Mouse (Mus musculus) c-Kit-negative CD71-positive TER-119-positive erythroid progenitor cells, embryonic 14.5 days (primary cell): ENCODE data around the gene Hcn3.
"Not testable (repeated sequence)": the region's sequence is repeated elsewhere in the genome, so short reads cannot be mapped to it uniquely, and the experiment has no call there.

Experiments
- DNase-seq: peaks from one replicate; pipeline ENCODE4 v3.0.0-alpha.2; 2013; ENCODE audit warnings: low read depth, low spot score

Hcn3 gene

DNA sequence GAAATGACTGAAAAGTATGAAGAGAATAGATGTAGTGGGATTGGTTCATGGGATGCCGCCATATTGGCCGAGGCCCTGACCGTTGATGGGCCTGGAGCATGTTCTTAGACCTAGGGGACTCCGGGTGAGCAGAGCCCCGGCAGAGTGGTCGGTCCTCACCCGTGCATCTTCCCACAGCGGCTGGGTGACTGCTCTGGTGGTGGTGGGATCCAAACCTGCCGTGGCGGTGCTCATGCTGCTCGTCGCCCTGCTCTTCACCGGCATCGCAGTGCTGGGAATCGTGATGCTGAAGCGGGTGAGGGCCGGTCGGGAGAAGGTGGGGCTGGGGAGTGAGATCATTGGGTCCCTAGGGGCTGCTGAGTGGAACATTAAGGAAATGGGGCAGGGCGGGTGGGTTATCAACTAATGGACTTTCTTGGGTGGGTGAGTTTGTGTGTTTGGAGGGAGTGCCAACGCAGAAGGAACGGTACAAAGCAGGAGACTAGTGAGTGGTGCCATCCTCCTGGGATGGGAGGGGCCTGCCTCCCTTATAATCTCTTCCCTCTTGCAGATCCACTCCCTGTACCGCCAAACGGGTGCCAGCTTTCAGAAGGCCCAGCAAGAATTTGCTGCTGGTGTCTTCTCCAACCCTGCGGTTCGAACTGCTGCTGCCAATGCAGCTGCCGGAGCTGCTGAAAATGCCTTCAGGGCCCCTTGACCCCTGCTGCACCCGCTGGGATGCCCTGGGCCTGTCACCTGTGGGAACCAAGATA lies 21.9 kb upstream of the Hcn3 start:
- no peak for DNase-seq

DNA sequence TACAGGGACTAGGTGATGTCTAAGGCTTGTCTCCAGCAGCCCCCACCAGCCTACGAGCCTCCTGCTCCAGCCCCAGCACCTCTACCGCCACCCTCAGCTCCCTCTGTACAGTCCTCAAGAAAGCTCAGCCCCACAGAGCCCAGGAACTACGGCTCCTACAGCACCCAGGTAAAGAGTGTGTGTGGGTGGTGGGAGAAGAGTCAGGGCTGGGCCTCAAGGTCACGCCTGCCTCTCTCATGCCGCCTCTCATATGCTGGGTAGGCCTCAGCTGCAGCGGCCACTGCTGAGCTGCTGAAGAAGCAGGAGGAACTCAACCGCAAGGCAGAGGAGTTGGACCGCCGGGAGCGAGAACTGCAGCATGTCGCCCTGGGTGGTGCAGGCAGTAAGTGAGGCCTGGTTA lies 19.1 kb upstream of the Hcn3 start:
- no peak for DNase-seq

DNA sequence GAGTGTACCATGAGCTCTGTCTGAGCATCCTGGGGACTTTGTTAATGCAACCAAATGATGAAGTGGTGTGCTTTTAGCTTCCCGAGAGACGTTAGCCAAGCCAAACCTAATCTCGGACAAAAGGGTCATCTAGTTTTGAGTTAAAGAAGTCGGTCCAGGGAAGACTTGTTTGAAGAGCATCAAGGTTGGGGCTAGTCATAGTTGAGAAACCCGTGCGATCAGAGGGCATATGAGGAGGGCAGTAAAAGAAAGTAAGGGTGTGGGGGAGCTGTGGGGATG lies 18.1 kb upstream of the Hcn3 start:
- no peak for DNase-seq

DNA sequence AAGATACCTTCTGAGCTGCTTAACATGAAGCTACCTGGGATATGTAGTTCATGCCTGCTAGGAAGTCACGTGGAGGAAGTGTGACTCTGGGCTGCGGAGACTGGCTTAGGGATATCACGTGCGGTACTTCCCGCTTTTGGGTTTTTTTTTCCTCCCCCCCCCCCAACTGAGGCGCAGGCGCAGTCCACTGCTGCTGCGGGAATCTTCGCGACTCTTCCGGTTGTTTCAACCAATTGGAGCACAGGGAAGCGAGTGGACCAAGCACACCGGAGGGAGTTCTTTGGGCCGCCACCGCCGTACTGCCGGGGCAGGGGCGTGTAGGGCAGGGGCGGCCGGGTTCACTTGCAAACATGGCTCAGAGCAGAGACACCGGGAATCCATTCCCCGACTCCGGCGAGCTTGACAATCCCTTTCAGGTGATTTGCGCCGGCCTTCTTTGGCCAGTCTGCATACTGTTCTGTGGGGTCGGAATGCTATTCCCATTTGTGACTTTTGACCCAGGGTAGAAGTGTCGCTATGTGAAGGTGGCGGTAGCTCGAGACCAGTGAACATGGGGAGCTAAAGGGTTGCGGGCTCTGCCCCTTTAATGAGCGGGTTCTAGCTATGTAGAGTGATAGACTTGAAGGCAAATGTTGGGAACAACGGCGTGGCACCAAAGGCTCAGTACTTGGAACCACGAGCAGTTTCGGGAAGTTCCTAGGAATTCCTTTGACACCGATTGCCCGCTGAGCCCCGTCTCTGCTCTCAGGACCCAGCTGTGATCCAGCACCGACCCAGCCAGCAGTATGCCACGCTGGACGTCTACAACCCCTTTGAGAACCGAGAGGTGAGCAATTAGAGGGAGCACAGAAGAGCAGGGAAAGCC lies 17.5 kb upstream of the Hcn3 start, which contains the start of gene Scamp3:
Gene Scamp3 (plus strand): TSS at position 232 of the 865 bp plus-strand sequence.
- peak; percentile 81 for DNase-seq

DNA sequence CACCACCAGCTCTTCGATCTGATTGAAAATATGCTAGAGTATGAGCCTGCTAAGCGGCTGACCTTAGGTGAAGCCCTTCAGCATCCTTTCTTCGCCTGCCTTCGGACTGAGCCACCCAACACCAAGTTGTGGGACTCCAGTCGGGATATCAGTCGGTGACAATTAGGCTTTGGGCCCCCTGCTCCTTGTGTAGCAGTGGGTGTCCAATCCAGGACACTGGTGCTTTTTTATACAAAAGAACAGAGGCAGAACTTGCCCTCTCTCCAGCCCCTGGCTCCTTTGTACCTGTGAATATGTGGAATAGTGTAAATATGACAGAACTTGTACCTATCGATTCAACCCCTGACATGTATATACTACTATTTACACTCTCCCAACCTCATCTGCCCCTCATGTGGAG lies 16.4 kb upstream of the Hcn3 start:
- DNase-seq: no peak

- no peak for DNase-seq
Observed at GRCm38 (mm10) chr3:89175544-89175943, 15.5 kb upstream of the Hcn3 start.

DNA sequence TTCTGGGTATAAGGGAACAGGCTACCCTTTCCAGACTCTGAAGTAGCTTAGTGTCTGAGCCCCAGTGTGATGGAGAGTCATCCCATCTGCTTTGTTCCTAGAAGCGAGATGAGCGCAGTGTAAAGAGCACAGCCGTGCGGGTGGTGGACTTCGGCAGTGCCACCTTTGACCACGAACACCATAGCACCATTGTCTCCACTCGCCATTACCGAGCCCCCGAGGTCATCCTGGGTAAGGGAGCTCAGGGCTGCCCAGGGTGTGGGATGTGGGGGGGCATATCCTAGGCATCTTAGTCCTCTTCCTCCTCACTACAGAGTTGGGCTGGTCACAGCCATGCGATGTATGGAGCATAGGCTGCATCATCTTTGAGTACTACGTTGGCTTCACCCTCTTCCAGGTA lies 14.8 kb upstream of the Hcn3 start:
- no peak for DNase-seq

DNA sequence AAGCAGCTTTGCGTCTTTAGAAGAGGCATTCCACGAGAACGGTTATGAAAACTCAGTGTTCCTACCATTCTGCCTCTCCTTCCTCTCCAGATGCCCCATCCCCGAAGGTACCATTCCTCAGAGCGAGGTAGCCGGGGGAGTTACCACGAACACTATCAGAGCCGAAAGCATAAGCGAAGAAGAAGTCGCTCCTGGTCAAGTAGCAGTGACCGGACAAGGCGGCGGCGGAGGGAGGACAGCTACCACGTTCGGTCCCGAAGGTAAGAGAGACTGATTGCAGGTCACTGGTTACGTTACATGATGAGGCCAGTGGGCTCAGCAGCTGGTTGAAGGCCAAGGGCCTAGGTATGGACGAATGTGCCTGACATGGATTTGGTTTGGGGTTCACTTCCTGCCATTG lies 6.9 kb upstream of the Hcn3 start:
- no peak for DNase-seq

DNA sequence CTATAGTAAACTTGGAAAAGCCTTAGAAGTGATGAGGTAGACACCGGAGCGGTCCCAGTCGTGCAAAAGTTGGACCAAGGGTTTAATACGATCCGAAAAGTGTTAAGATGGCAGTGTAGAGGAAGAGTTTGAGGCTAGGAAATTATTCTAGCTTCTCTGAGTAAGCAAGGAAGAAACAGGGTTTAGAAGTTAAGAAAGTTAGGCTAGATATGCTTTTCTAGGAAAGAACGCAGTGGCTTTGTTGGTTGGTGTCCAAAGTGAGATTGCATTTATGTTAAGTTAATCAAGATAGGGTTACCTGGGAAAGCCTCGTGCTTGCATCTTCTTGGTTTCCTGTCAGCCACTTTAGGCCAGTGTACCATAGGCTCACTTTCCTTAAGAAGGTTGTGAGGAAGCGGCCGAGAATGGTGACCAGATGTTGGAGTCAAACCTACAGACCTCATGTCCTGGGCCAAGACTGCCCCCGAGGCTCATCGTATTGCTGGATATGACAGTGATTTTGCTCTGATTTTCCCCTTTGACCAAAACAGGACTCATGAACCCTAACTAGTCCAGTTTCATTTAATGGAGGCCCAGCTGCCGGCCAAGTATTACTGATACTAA lies 5.4 kb upstream of the Hcn3 start:
- DNase-seq: no peak

DNA sequence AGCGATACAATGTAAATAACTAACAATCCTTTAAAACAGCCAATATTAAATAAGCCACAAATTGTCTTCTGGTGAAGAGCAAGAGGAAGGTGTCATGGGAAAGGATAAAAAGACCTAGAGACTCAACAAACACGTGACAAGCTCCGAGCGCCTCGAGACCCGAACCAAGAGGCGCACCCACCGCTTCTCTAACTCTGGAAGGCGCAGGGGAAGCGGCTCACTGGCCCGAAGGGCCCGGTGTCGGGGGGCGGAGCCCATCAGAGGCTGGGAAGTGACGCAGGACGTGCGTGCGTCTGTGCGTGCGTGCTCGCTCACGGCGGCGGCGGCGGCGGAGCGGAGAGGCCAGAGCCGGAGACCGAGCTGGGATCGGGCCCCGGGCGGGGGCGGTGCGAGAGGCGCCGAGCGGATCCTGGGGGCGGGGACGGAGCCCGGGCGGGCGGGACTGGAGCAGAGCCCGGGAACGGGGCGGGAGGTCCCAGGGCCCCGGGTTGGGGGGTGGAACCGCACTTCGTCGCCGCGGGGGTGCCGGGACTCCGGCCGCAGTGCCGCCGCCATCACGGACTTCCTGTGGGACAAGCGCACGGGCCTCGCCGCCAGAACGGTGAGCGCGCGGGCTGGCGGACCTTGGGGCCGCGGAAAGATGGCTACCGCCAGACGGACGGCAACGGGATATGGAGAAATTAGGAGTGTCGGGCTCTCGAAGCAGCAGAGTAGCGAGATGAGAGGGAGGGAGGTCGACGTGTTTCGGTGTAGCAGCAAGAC lies 4.7 kb upstream of the Hcn3 start, which contains the start of gene Clk2:
Gene Clk2 (plus strand): TSS at position 290 of the 762 bp plus-strand sequence.
- DNase-seq: peak; percentile 90

DNA sequence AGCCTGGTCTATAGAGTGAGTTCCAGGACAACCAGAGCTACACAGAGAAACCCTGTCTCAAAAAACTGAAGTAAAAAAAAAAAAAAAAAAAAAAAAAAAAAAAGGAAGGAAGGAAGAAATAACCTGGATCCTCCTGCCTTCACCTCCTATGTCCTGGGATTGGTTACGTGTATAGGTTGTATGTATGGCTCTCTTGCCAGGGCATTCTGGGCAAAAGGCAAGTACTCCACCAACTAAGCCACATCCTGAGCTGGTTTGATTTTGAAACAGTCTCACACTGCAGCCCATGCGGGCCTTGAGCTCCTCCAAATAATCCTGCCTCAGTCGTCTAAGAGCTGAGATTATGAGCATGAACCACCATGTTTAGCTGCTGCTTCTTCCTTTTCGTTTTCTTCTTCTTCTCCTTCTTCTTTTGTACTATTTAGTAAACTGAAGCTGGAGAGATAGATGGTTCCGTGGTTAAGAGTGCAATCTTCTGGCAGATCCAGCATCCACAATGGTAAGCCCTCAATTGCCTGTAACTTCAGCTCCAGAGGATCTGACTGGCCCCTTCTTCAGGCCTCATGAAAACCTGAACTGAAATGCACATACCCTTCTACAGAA lies 3.7 kb upstream of the Hcn3 start:
- no peak for DNase-seq

GRCm38 (mm10) chr3:89163123-89163522 lies 3.1 kb upstream of the Hcn3 start:
- DNase-seq: no peak

DNA sequence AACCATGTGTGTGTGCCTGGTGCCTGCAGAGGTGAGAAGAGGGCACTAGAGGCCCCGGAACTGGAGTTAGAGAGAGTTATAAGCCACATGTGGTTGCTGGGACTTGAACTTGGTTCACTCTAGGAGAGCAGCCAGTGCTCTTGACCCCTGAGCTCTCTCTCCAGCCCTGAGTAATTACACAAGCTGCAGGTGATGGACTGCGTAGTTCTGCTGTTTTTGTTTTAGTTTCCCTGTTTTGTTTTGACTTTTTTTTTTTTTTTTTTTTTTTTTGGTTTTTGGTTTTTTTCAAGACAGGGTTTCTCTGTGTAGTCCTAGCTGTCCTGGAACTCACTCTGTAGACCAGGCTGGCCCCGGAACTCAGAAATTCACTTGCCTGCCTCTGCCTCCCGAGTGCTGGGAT lies 1.8 kb upstream of the Hcn3 start:
- DNase-seq: no peak

DNA sequence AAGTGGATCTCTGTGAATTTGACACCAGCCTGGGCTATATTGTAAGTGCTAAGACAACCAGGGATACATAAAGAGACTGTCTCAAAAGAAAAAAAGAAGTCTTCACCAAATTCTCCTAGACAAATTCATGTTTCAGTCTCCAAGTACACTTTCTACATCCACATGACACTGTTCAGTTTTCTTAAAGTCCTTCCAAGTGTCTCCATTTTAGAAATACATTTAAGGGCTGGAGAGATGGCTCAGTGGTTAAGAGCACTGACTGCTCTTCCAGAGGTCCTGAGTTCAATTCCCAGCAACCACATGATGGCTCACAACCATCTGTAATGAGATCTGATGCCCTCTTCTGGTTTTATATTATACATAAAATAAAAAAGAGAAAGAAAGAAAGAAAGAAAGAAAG lies 1.2 kb upstream of the Hcn3 start:
- DNase-seq: not testable (repeated sequence)

GRCm38 (mm10) chr3:89159211-89159610 lies 785 bp downstream of the Hcn3 start:
- no peak for DNase-seq

DNA sequence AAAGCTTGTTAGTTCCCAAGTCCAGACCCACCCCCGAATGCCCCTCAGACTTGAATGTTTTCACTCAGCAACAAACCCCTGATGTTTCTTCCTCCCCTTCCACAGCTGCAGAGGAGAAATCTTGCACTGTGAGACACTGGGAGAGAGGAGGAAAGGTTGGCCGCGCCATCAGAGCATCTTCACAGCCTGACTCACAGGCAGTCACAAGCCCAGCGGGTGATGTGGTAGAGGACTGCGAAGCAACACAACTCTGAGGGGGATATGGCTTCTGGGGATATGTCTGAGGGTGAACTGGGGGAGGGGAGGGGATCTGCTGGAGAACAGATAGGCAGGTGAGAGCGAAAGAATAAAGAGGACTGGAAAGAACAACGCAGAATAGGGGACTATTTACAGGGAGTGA lies 1.3 kb downstream of the Hcn3 start:
- DNase-seq: no peak

DNA sequence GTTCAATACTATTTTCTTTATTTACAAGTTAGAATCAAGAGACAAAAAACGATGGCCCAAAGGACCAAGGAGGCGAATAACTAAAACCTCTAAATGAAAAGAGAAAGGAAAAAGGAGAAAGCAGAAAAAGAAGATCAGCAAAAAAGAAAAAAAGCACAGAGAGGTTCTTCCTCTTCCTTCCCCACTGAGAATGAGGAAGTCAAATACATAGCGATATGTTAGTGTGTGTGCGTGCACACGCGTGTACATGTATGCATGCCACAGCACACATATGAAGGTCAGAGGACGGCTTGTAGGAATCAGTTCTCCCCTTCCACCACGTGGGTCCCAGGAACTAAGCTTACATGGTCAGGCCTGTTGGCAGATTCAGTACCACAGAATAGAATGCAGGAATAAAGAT lies 3.0 kb downstream of the Hcn3 start:
- DNase-seq: no peak

DNA sequence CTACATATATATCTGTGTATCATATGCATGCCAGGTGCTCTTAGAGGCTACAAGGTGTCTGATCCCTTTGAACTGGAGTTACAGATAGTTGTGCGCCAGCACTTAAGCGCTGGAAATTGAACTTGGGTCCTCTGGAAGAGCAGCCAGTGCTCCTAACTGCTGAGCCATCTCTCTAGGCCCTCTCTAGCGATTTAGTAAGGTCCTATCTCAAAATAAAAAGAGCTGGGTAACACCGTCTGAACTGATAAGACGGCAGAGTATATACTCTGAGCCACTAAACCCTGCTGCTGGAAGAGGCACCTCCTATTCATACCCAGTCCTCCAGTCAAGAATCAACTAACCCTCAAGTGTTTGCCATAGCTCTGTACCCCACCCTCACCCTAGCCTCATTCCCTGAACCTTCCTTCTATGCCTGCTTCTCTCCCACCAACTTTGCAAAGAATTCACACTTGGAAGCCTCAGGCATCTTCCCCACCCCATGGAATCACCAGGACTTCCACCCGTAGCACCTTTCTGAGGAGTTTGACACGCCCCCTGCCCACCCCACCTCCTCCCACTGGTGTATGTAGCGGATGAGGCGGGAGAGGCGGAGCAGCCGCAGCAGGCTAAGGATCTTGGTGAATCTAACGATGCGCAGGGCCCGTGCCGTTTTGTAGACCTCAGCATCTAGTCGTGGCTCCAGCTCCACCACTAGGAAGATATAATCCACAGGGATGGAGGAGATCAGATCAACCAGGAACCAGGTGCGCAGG lies 7.7 kb downstream of the Hcn3 start:
- DNase-seq: no peak

DNA sequence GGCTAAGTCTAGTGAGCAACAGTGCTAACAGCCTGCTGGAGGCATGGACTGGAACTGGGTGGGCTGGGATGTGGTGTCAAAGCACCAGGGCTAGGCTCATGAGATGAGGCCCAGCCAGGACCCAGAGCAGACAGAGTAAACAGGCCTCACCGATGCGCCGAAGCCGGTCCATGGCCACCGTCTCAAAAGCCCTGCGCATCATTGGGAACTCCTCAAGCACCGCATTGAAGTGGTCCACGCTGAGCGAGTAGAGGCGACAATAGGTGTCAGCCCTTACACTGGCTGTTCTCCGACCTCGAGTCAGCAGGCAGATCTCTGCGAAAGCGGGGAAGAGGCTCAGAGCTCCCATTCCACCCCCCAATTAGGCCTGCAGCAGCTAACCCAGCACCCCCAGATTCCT lies 11.4 kb downstream of the Hcn3 start:
- DNase-seq: no peak

DNA sequence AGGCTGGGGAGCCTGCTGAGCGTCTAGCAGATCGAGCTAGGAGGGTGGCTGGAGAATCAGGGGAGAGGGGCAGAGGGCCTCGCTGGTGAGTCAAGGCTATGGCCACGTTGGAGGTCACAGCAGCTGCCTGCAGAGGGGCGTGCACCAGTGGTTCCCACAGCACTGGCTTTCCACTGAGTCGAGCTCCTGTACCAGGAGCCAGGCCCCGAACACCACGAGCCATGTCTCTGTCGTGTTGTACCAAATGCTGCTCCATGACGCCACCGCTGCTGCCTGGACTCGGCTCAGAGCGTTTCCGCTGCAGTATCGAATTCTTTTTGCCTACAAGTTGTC lies 12.1 kb downstream of the Hcn3 start:
- DNase-seq: no peak
